Mouse (Mus musculus) intestine, embryonic 14.5 days (tissue): ENCODE data around the gene Lcn5. TPM values are rescaled to one million over a fixed set of nuclear protein-coding genes. Genes with fewer than 3 reads are reported as not detected.

ENCODE experiments used
- ATAC-seq: fragments of 200-750 bp; cut with Nextera tagmentation; replicated peaks from 2 replicates; pipeline ENCODE4 v1.8.0; 2017; ENCODE audit warnings: low read depth, moderate number of reproducible peaks, moderate TSS enrichment, moderate library complexity; ENCODE audit not compliant: low FRiP score, low TSS enrichment
- DNase-seq: peaks from one replicate; pipeline ENCODE4 v3.0.0-alpha.2; 2018; ENCODE audit warnings: low spot score
- H3K27ac ChIP-seq: fragments of 300-500 bp; sonication (generic); 2 replicates; pipeline ENCODE4 v1.5.1; 2014; ENCODE audit warnings: low read depth, mild to moderate bottlenecking, control low read depth
- H3K27me3 ChIP-seq: fragments of 300-500 bp; sonication (generic); replicated peaks from 2 replicates; pipeline ENCODE4 v1.6.1; 2014; ENCODE audit warnings: low read length, control low read depth; ENCODE audit not compliant: control insufficient read depth, insufficient read depth
- H3K36me3 ChIP-seq: fragments of 300-500 bp; sonication (generic); 2 replicates; pipeline ENCODE4 v1.6.1; 2014; ENCODE audit warnings: low read length, control low read depth; ENCODE audit not compliant: control insufficient read depth, insufficient read depth
- H3K4me1 ChIP-seq: fragments of 300-500 bp; sonication (generic); replicated peaks from 2 replicates; pipeline ENCODE4 v1.6.1; 2014; ENCODE audit warnings: low read length, control low read depth, mixed read lengths; ENCODE audit not compliant: control insufficient read depth, insufficient read depth
- H3K4me2 ChIP-seq: fragments of 300-500 bp; sonication (generic); 2 replicates; pipeline ENCODE4 v1.6.1; 2014; ENCODE audit warnings: low read length
- H3K4me3 ChIP-seq: fragments of 300-500 bp; sonication (generic); 2 replicates; pipeline ENCODE4 v1.5.1; 2014; ENCODE audit warnings: low read depth, low read length, control low read depth, mixed read lengths
- H3K9ac ChIP-seq: fragments of 300-500 bp; sonication (generic); 2 replicates; pipeline ENCODE4 v1.6.1; 2014; ENCODE audit warnings: mild to moderate bottlenecking, low read length
- H3K9me3 ChIP-seq: fragments of 300-500 bp; sonication (generic); 2 replicates; pipeline ENCODE4 v1.6.1; 2016; ENCODE audit warnings: low read length, control low read depth; ENCODE audit not compliant: control insufficient read depth
- WGBS: fragments of 180-500 bp; shearing (Covaris S2); extraction: QIAGEN DNeasy Blood & Tissue Kit; methylation state at CpG from one replicate; pipeline ENCODE4 v1.1.7; 2014; 5-methylcytosine and 5-hydroxymethylcytosine counted together
- polyA plus RNA-seq: library from polyadenylated mRNA; unstranded; fragments of >200 nt; fragmentation: Nextera tagmentation; extraction: Ambion mirVana; gene quantifications from 2 replicates; pipeline ENCODE4 v1.2.1, GENCODE M21; 2014

Lcn5 gene
- not detected in 2 replicates for polyA plus RNA-seq

GRCm38 (mm10) chr2:25657652-25658051 lies at the start of gene Lcn5:
Gene Lcn5, plus strand, starts transcription at chr2:25657952.
- H3K4me1 ChIP-seq: no peaks in the 10 kb centered on the region
- no peaks in the 10 kb centered on the region for H3K27me3 ChIP-seq
- ATAC-seq: no peak
- H3K9me3 ChIP-seq: no peaks in the 10 kb centered on the region
- H3K4me3 ChIP-seq: no peak within 1 kb of the TSS
- H3K4me2 ChIP-seq: no peak within 1 kb of the TSS
- no peak within 1 kb of the TSS for H3K9ac ChIP-seq
- H3K27ac ChIP-seq: no peak within 1 kb of the TSS
- no peaks in the 10 kb centered on the region for H3K36me3 ChIP-seq
- no peak for DNase-seq

- peaks cover 17% of the 10 kb centered on the region for H3K4me1 ChIP-seq
- H3K27me3 ChIP-seq: 0 out of 2 replicates have a peak, but pooled peaks cover 5% of the 10 kb centered on the region
- peak overlapping the region; percentile 94 for H3K4me3 ChIP-seq
- peak overlapping the region; percentile 95; the same call in 1 of the 2 replicates for H3K27ac ChIP-seq
- ATAC-seq (peak; percentile 13; the same call in 1 of the 2 replicates), DNase-seq (no peak)
- peak overlapping the region; percentile 86 for H3K4me2 ChIP-seq
- no peaks in the 10 kb centered on the region for H3K9me3 ChIP-seq
- peak overlapping the region; percentile 95; the same call in 1 of the 2 replicates for H3K9ac ChIP-seq
- peaks cover 5% of the 10 kb centered on the region; the same call in 1 of the 2 replicates for H3K36me3 ChIP-seq
- 52% methylated on average over 10 of the region's 10 CpGs for WGBS
Measured at GRCm38 (mm10) chr2:25608671-25609070, 49.1 kb upstream of the Lcn5 start.

GRCm38 (mm10) chr2:25616398-25616797 lies 41.4 kb upstream of the Lcn5 start:
- ATAC-seq: no peak

GRCm38 (mm10) chr2:25617578-25617977 lies 40.2 kb upstream of the Lcn5 start, which contains the start of gene Ccdc183:
Gene Ccdc183, minus strand, starts transcription at chr2:25617678.
- peak within 1 kb of the TSS; percentile 42; the same call in 1 of the 2 replicates for H3K4me2 ChIP-seq
- no peak within 1 kb of the TSS for H3K4me3 ChIP-seq
- H3K36me3 ChIP-seq: no peaks in the 10 kb centered on the region
- ATAC-seq: no peak
- 88% methylated on average over 3 of the region's 3 CpGs for WGBS
- H3K9ac ChIP-seq: no peak within 1 kb of the TSS
- H3K27me3 ChIP-seq: peaks cover 47% of the 10 kb centered on the region
- H3K4me1 ChIP-seq: 0 out of 2 replicates have a peak, but pooled peaks cover 10% of the 10 kb centered on the region
- no peak within 1 kb of the TSS for H3K27ac ChIP-seq
- DNase-seq: no peak
- H3K9me3 ChIP-seq: no peaks in the 10 kb centered on the region

More at GRCm38 (mm10) chr2:25616398-25616797, 41.4 kb upstream of the Lcn5 start:
- Histone ChIP-seq H3K36me3 (no peaks in the 10 kb centered on the region), H3K4me3 (0 out of 2 replicates have a peak overlapping the region, but pooled peaks have one; percentile 1), H3K9ac (no peak overlapping the region), H3K9me3 (no peaks in the 10 kb centered on the region), H3K27ac (no peak overlapping the region), H3K27me3 (peaks cover 50% of the 10 kb centered on the region), H3K4me1 (0 out of 2 replicates have a peak, but pooled peaks cover 9% of the 10 kb centered on the region), H3K4me2 (peak overlapping the region; percentile 42)
- DNase-seq: peak; percentile 57
- WGBS: 22% methylated on average over 22 of the region's 22 CpGs

GRCm38 (mm10) chr2:25620386-25620785 lies 37.4 kb upstream of the Lcn5 start:
- WGBS: 78% methylated on average over 6 of the region's 6 CpGs
- H3K4me1 ChIP-seq: 0 out of 2 replicates have a peak, but pooled peaks cover 10% of the 10 kb centered on the region
- no peaks in the 10 kb centered on the region for H3K9me3 ChIP-seq
- no peak overlapping the region for H3K9ac ChIP-seq
- no peak overlapping the region for H3K27ac ChIP-seq
- no peak overlapping the region for H3K4me2 ChIP-seq
- H3K36me3 ChIP-seq: no peaks in the 10 kb centered on the region
- no peak for ATAC-seq
- no peak for DNase-seq
- no peak overlapping the region for H3K4me3 ChIP-seq
- H3K27me3 ChIP-seq: peaks cover 30% of the 10 kb centered on the region

- peak overlapping the region; percentile 87; the same call in 1 of the 2 replicates for H3K4me2 ChIP-seq
- ATAC-seq: no peak
Measured at GRCm38 (mm10) chr2:25620852-25621228, 36.9 kb upstream of the Lcn5 start.

GRCm38 (mm10) chr2:25621229-25622200 lies 36.2 kb upstream of the Lcn5 start, which contains the start of gene Tmem141:
Gene Tmem141, minus strand, starts transcription at chr2:25622005.
- H3K36me3 ChIP-seq: no peaks in the 10 kb centered on the region
- H3K27ac ChIP-seq: peak within 1 kb of the TSS; percentile 47; the same call in 1 of the 2 replicates
- 6% methylated on average over 34 of the region's 34 CpGs for WGBS
- peak; percentile 94 for ATAC-seq
- DNase-seq: peak; percentile 88
- H3K9me3 ChIP-seq: no peaks in the 10 kb centered on the region
- H3K9ac ChIP-seq: peak within 1 kb of the TSS; percentile 49
- 0 out of 2 replicates have a peak, but pooled peaks cover 8% of the 10 kb centered on the region for H3K4me1 ChIP-seq
- peak within 1 kb of the TSS; percentile 87 for H3K4me2 ChIP-seq
- peak within 1 kb of the TSS; percentile 50 for H3K4me3 ChIP-seq
- H3K27me3 ChIP-seq: peaks cover 19% of the 10 kb centered on the region

More at GRCm38 (mm10) chr2:25620852-25621228, 36.9 kb upstream of the Lcn5 start:
- Histone ChIP-seq H3K9ac (no peak overlapping the region), H3K36me3 (no peaks in the 10 kb centered on the region), H3K4me1 (0 out of 2 replicates have a peak, but pooled peaks cover 10% of the 10 kb centered on the region), H3K4me3 (no peak overlapping the region), H3K27ac (no peak overlapping the region), H3K9me3 (no peaks in the 10 kb centered on the region), H3K27me3 (peaks cover 26% of the 10 kb centered on the region)
- 87% methylated on average over 4 of the region's 4 CpGs for WGBS
- DNase-seq: no peak

- no peak for ATAC-seq
- no peak for DNase-seq
- no peak overlapping the region for H3K4me3 ChIP-seq
Measured at GRCm38 (mm10) chr2:25625986-25626385, 31.8 kb upstream of the Lcn5 start.

More at GRCm38 (mm10) chr2:25625986-25626385, 31.8 kb upstream of the Lcn5 start:
- H3K9me3 ChIP-seq: no peaks in the 10 kb centered on the region
- H3K36me3 ChIP-seq: no peaks in the 10 kb centered on the region
- no peak overlapping the region for H3K9ac ChIP-seq
- no peaks in the 10 kb centered on the region for H3K27me3 ChIP-seq
- 48% methylated on average over 5 of the region's 5 CpGs for WGBS
- H3K4me1 ChIP-seq: 0 out of 2 replicates have a peak, but pooled peaks cover 5% of the 10 kb centered on the region
- H3K4me2 ChIP-seq: no peak overlapping the region
- no peak overlapping the region for H3K27ac ChIP-seq
